Mouse (Mus musculus): ENCODE results near the gene Etl4. TPM values are rescaled to one million over a fixed set of nuclear protein-coding genes. Genes with fewer than 3 reads are reported as not detected.

The Etl4 gene
- polyA plus RNA-seq, 1 experiment from 2014 or later, result 28.4 TPM

- Histone ChIP-seq H3K4me2 (replicated peaks) (no peak overlapping the region), H3K9ac (no peak overlapping the region), H3K27ac (no peak overlapping the region), H3K36me3 (no peaks in the 10 kb centered on the region), H3K9me3 (no peaks in the 10 kb centered on the region), H3K27me3 (no peaks in the 10 kb centered on the region), H3K4me3 (no peak overlapping the region), H3K4me1 (no peaks in the 10 kb centered on the region)
- WGBS, result 72% methylated on average over 3 of the region's 3 CpGs
- ATAC-seq (ENCODE audit: insufficient number of reproducible peaks, insufficient read depth, low FRiP score, low TSS enrichment), result no peak
These were observed 922.2 kb downstream of the Etl4 start for GRCm38 (mm10) chr2:20831608-20832406.

GRCm38 (mm10) chr2:20849346-20849745 lies 939.8 kb downstream of the Etl4 start:
- Histone ChIP-seq H3K4me1 (no peaks in the 10 kb centered on the region), H3K9me3 (no peaks in the 10 kb centered on the region), H3K36me3 (peaks cover 50% of the 10 kb centered on the region), H3K4me3 (no peak overlapping the region), H3K9ac (no peak overlapping the region), H3K4me2 (replicated peaks) (no peak overlapping the region), H3K27ac (no peak overlapping the region), H3K27me3 (no peaks in the 10 kb centered on the region)
- 87% methylated on average over 18 of the region's 18 CpGs for WGBS
- no peak for ATAC-seq (ENCODE audit: insufficient number of reproducible peaks, insufficient read depth, low FRiP score, low TSS enrichment)

Small RNA genes lying within 50 kb of the gene (microRNA-seq; reads per million reads assigned to microRNA genes)
- gene Gm44457, result not detected

All from embryonic facial prominence, embryonic 12.5 days (tissue).